Mouse (Mus musculus) mammary gland, adult 2 months (tissue): ENCODE data around the gene Vmn1r42. TPM values are rescaled to one million over a fixed set of nuclear protein-coding genes. Genes with fewer than 3 reads are reported as not detected.

Experiments used
- polyA plus RNA-seq: library from polyadenylated mRNA; depleted of rRNA; stranded (reverse); fragments of >200 nt; gene quantifications from 2 replicates; pipeline ENCODE4 v1.2.3, GENCODE M21; 2012; ENCODE audit warnings: low replicate concordance; rRNA removed

Gene Vmn1r42
- polyA plus RNA-seq, result not detected in 2 replicates

GRCm38 (mm10) chr6:89876313-89876712 lies at the start of gene Vmn1r42, which contains the start of gene Vmn1r43:
Gene Vmn1r42 (minus strand): TSS chr6:89876413.
Gene Vmn1r43 (minus strand): TSS chr6:89876413.

DNA sequence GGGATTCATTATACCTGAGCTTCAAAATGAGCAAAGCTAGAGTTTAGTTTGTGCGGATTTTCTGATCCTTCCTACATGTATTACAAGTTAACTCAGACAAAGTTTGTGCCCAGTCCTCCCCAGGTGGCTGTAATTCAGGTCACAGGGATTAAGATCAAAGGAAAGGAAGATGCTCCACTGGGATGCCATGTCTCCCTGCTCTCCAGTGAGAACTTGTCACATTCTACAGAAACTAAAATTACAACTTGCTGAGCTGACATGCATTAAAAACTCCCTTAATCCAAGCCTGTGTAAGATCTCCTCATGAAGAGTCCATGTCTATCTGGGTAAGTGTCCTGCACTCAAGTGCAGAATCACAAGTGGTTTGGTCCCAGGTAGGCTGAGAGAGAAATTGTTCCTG lies 7.1 kb upstream of the Vmn1r42 start, which contains the start of gene Vmn1r44:
Vmn1r44 (plus strand) TSS at position 301 of the 400 bp plus-strand sequence.

Other genes starting within 250 kb of the Vmn1r42 start
- 8.5 and 13.5 TPM in 2 replicates for gene Txnrd3, start 232.4 kb downstream of the Vmn1r42 start, polyA plus RNA-seq
- not detected in 2 replicates for gene Vmn1r40, start 168.9 kb downstream of the Vmn1r42 start, polyA plus RNA-seq
- not detected in 2 replicates for gene Vmn1r41, start 135.6 kb downstream of the Vmn1r42 start, polyA plus RNA-seq
- not detected in 2 replicates for gene Vmn1r43, start within 50 bp of the Vmn1r42 start, polyA plus RNA-seq
- gene Vmn1r44, start 7.2 kb upstream of the Vmn1r42 start, polyA plus RNA-seq, result not detected in 2 replicates
- not detected in 2 replicates for gene Vmn1r45, start 64.2 kb upstream of the Vmn1r42 start, polyA plus RNA-seq
- gene Vmn1r46, start 92.9 kb upstream of the Vmn1r42 start, polyA plus RNA-seq, result not detected in 2 replicates
- not detected in 2 replicates for gene Vmn1r47, start 139.7 kb upstream of the Vmn1r42 start, polyA plus RNA-seq
- not detected in 2 replicates for gene Vmn1r48, start 160.4 kb upstream of the Vmn1r42 start, polyA plus RNA-seq
- gene Vmn1r49, start 202.1 kb upstream of the Vmn1r42 start, polyA plus RNA-seq, result not detected in 2 replicates
- not detected in 2 replicates for gene Vmn1r50, start 225.0 kb upstream of the Vmn1r42 start, polyA plus RNA-seq
- gene Vmn1r51, start 246.2 kb upstream of the Vmn1r42 start, polyA plus RNA-seq, result not detected in 2 replicates